Mouse (Mus musculus): ENCODE data around the gene a.

The a gene

DNA sequence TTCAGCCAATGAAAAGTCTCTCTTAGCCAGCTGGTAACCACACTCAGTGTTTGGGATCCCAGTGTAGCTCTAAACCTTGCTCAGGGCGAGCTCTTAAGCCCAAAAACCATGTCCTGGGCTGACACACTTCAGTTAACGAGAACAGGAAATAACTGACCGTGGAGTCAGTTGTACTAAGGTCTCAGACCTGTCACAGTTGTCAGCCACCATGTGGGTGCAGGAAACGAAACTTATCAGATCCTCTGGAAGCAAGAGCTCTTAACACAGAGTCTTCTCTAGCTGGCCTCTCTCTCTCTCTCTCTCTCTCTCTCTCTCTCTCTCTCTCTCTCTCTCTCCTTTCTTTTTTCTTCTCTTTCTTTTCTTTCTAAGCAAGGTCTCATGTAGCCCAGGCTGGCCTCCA is 302.2 kb downstream of the a start:
- DNase-seq (ENCODE audit: low read depth, low spot score): no peak

DNA sequence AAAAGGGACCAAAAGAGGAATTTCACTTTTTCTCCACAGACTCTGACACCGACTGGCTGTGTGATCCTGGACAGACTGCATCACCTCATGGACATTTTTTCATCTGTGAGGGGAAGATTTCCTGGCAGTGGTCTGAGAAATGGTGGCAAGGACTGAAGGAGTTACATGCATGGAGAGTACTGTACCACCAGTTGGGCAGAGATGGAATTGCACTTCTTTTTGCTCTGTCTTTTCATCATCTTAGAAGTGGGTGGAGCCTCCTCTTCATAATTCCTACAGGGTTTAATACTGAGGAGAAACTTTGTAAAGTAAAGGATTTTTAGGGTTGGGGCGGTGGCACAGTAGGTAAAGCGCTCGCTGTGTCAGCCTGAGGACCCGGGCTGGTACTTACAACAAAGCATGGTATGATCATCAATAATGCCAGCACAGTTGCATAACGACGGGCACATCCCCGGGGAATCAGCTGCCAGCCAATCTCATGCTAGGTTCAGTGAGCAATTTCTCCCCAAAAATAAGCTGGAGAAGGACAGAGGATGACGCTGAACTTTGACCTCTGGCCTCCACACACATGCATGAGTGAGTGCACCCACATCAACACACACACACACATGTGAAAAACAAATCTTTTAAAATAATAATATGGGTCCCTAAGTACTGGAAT is 307.6 kb downstream of the a start:
- DNase-seq (ENCODE audit: low read depth, low spot score): peak; percentile 54

DNA sequence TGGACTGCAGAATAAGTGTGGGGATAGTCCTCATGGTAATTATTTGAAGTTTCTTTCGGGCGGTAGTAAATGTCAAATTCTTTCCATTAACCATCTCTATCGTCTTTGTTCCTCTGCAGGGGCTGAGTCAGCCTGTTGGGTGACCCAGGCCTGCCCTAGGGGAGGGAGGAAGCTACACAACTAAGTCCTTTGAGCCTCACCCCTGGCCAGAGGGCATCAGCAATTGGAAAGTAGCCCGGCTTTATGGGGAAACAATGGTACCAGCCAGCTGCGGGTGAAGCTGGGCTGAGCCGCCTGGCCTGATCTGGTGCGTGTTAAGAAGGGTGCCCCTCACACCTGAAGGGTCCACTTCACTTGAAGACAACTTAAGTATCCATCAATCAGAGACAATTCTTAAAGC is 308.2 kb downstream of the a start:
- peak; percentile 92 for DNase-seq (ENCODE audit: low read depth, low spot score)

DNA sequence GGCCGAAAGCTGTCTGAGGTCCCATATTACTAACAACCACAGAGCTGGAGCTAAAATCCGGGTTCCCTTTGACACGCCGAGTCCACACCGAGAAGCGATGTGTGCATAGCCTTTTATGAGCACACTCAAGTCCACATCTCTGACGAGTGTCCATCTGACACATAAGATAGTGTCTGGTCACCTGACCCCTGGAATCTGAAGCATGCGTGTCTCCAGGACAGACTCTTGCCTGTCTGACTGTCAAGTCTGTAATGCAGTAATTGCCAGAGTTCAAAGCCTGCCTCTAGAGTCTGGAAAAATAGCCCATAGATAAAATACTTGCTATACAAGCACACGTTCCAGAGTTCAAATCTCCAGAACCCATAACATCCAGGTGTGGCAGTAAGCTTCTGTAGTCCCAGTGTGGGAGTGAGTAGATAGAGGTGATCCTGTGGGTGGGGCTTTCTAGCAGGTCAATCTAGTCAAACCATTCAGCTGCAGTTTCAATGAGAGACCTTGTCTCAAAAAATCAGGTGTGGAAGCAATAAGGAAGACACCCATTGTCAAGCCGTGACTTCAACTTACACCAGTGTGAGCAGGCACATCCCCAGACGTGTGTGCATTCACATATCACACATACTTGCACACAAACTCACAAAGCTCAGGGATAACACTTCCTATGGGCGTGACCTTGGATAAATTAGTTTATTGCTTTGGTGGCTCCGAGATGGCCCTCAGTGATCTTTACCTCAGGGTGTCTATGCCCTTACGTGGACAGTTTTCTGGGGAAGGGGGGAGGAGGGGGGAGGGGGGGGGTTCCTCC is 309.0 kb downstream of the a start:
- DNase-seq (ENCODE audit: low read depth, low spot score): no peak
